Mouse (Mus musculus): Measurements from ENCODE around the gene Zmiz1.

DNA sequence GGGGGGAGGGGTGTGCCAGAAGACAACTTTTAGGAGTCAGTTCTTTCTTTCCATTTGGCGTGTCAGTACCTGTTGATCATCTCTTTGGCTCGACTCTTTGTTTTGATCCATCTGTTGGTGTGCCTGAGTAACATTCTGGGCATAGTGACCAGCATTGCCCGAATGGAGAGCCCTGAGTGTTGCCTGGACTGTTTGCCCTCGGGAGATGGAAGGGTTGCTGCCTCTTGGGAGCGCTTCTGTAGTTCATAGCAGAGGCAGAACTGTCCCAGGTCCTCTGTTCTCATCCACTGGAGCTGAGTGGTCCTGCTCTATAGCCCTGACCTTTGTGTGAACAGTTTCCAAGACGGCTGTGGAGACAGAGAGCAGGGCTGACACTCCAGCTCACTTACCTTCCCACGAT, 18.3 kb downstream of the Zmiz1 start:
- TF ChIP-seq CTCF (conservative IDR thresholded peaks at IDR 0.05; ENCODE audit: low read length) (no peak), POU5F1 (IDR thresholded peaks at IDR 0.05; ENCODE audit: borderline replicate concordance, low read length) (no peak)
